Mouse (Mus musculus) ES-Bruce4 (cell line): ENCODE measurements around the gene Rassf4.

Experiments
- CTCF ChIP-seq: IDR thresholded peaks from one replicate; pipeline ENCODE4 v1.8.1; 2011; ENCODE audit warnings: low read depth, low read length
- EP300 ChIP-seq: IDR thresholded peaks from 2 replicates; pipeline ENCODE4 v1.6.1; 2011; ENCODE audit warnings: low read depth, low read length; ENCODE audit not compliant: insufficient read depth
- POLR2A ChIP-seq: IDR thresholded peaks from one replicate; pipeline ENCODE4 v1.8.1; 2011; ENCODE audit warnings: low read length; ENCODE audit not compliant: insufficient read depth

GRCm38 (mm10) chr6:116672349-116672748, 1.4 kb downstream of the Rassf4 start:
- TF ChIP-seq POLR2A (no peak), CTCF (no peak), EP300 (no peak)
